Mouse (Mus musculus): ENCODE results near the gene Atp6v1e1. TPM values are rescaled to one million over a fixed set of nuclear protein-coding genes. Genes with fewer than 3 reads are reported as not detected.

The Atp6v1e1 gene
- total RNA-seq, 4 experiments from 2014 or later = 289 to 469 (median 399) TPM

GRCm38 (mm10) chr6:120761151-120761550, 61.4 kb downstream of the Atp6v1e1 start:
- DNase-seq = no peak

GRCm38 (mm10) chr6:120746416-120746815, 76.2 kb downstream of the Atp6v1e1 start:
- no peak for DNase-seq

Small RNA genes within 50 kb of the gene (microRNA-seq; reads per million reads assigned to microRNA genes)
- 0 reads per million in 2 experiments for gene Gm25193

Other genes with a start within 250 kb of the Atp6v1e1 start
- gene Cecr2, start 156.4 kb downstream of the Atp6v1e1 start, total RNA-seq (2022) = 1 to 10 TPM; 5.1 to 6.8 (median 5.7) TPM
- gene Slc25a18, start 49.2 kb downstream of the Atp6v1e1 start, total RNA-seq (2022) = 1 to 10 TPM in 2 of 4 experiments, under 1 TPM in 2; 0.29 to 1.2 (median 0.78) TPM
- gene Bcl2l13, start 13.4 kb upstream of the Atp6v1e1 start, total RNA-seq (2022) = 10 to 100 TPM; 48.4 to 58.4 (median 55.5) TPM
- gene Bid, start 94.1 kb upstream of the Atp6v1e1 start, total RNA-seq (2022) = 1 to 10 TPM; 3.9 to 9.2 (median 4.7) TPM